Mouse (Mus musculus): ENCODE results near the gene Arl8b. TPM values are rescaled to one million over a fixed set of nuclear protein-coding genes. Genes with fewer than 3 reads are reported as not detected.

Gene Arl8b
- polyA plus RNA-seq (2016; fragmentation: Nextera tagmentation; extraction: Ambion mirVana): 63.5 and 65.9 TPM in 2 replicates

GRCm38 (mm10) chr6:108782526-108783183 lies at the start of gene Arl8b:
Gene Arl8b, plus strand, starts transcription at chr6:108783099.
- Histone ChIP-seq H3K27ac (peak within 1 kb of the TSS; percentile 91), H3K27me3 (ENCODE audit: insufficient read depth, poor library complexity, severe bottlenecking) (no peaks in the 10 kb centered on the region), H3K36me3 (no peaks in the 10 kb centered on the region), H3K9me3 (no peaks in the 10 kb centered on the region), H3K4me3 (peak within 1 kb of the TSS; percentile 99), H3K4me1 (replicated peaks) (peaks cover 18% of the 10 kb centered on the region)
- DNase-seq (ENCODE audit: low spot score): peak; percentile 94
- 10% methylated on average over 36 of the region's 36 CpGs for WGBS

GRCm38 (mm10) chr6:108735910-108736750 lies 46.8 kb upstream of the Arl8b start:
- Histone ChIP-seq H3K27me3 (ENCODE audit: insufficient read depth, poor library complexity, severe bottlenecking) (no peaks in the 10 kb centered on the region), H3K27ac (no peak overlapping the region), H3K4me1 (replicated peaks) (no peaks in the 10 kb centered on the region), H3K36me3 (no peaks in the 10 kb centered on the region), H3K4me3 (no peak overlapping the region), H3K9me3 (no peaks in the 10 kb centered on the region)
- DNase-seq (ENCODE audit: low spot score): peak; percentile 75
- 55% methylated on average over 9 of the region's 9 CpGs for WGBS

DNA sequence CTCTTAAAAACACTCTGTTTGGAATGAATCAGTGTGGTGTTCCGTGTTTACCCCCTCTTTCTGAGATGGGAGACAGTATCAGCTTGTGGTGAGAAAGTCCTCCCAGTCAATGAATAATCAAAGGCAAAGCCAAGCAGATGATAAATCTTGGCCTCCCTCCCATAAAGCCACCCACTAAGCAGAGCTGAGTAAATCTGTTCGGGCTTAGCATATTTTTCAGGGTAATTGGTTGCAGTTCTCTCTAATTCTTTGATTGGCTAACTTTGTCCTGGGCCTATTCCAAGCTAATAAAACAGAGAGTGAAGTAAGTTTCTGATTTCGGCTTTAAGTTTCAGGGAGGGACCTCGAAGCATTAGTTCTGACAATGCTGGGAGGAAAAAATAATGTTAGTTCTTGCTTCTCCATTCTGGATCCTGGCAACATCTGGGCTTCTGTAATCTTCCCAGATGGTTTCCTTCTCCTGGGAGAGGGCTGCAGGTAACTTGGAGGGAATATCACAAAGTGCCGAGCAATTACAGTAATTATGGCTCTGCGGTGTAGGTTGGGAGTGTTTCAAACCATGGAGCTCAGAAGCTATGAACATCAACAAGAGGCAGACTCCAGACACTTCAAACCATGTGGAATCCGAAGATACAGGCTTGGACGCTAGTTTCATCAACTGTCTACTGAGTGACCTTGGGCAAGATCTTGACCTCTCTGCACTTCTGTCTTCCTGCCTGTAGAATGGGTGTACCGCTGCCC lies 44.3 kb upstream of the Arl8b start:
- WGBS: 83% methylated on average over 9 of the region's 9 CpGs

DNA sequence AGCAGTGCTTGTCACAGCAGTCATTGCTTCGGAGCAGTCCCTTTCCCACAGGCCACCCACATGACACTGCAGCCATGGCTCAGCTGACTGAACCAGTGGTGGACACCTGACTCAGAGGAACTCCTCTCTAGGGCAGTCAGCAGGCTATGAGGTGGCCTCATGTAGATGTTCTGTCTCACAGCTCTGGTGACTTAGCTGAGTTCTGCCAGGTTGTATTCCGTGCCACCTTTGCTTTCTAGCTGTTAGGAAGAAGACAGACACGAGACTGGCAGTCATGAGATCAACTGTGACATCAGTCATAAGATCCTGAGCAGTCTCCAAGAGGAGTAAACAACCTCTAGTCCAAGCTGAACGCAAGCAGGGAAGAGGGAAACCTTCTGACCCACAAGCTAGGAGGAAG lies 42.3 kb upstream of the Arl8b start:
- Histone ChIP-seq H3K4me1 (replicated peaks) (no peaks in the 10 kb centered on the region), H3K27me3 (ENCODE audit: insufficient read depth, poor library complexity, severe bottlenecking) (no peaks in the 10 kb centered on the region), H3K4me3 (no peak overlapping the region), H3K9me3 (no peaks in the 10 kb centered on the region), H3K36me3 (no peaks in the 10 kb centered on the region), H3K27ac (no peak overlapping the region)
- no peak for DNase-seq (ENCODE audit: low spot score)
- WGBS: 80% methylated on average over 4 of the region's 4 CpGs

More for the DNA sequence above, 44.3 kb upstream of the Arl8b start:
- DNase-seq (ENCODE audit: low spot score): no peak
- Histone ChIP-seq H3K27me3 (ENCODE audit: insufficient read depth, poor library complexity, severe bottlenecking) (no peaks in the 10 kb centered on the region), H3K27ac (no peak overlapping the region), H3K4me1 (replicated peaks) (no peaks in the 10 kb centered on the region), H3K4me3 (no peak overlapping the region), H3K36me3 (no peaks in the 10 kb centered on the region), H3K9me3 (no peaks in the 10 kb centered on the region)

- Histone ChIP-seq H3K4me3 (no peak overlapping the region), H3K9me3 (no peaks in the 10 kb centered on the region), H3K27me3 (ENCODE audit: insufficient read depth, poor library complexity, severe bottlenecking) (no peaks in the 10 kb centered on the region), H3K27ac (no peak overlapping the region), H3K36me3 (no peaks in the 10 kb centered on the region), H3K4me1 (replicated peaks) (no peaks in the 10 kb centered on the region)
- no peak for DNase-seq (ENCODE audit: low spot score)
- WGBS: 87% methylated on average over 5 of the region's 5 CpGs
Observed at GRCm38 (mm10) chr6:108743730-108744129, 39.2 kb upstream of the Arl8b start.

GRCm38 (mm10) chr6:108751324-108751723 lies 31.6 kb upstream of the Arl8b start:
- no peak for DNase-seq (ENCODE audit: low spot score)
- H3K27me3 ChIP-seq (ENCODE audit: insufficient read depth, poor library complexity, severe bottlenecking): no peaks in the 10 kb centered on the region
- no peak overlapping the region for H3K4me3 ChIP-seq
- H3K4me1 ChIP-seq (replicated peaks): no peaks in the 10 kb centered on the region
- H3K36me3 ChIP-seq: no peaks in the 10 kb centered on the region
- no peaks in the 10 kb centered on the region for H3K9me3 ChIP-seq
- 92% methylated on average over 7 of the region's 7 CpGs for WGBS
- no peak overlapping the region for H3K27ac ChIP-seq

DNA sequence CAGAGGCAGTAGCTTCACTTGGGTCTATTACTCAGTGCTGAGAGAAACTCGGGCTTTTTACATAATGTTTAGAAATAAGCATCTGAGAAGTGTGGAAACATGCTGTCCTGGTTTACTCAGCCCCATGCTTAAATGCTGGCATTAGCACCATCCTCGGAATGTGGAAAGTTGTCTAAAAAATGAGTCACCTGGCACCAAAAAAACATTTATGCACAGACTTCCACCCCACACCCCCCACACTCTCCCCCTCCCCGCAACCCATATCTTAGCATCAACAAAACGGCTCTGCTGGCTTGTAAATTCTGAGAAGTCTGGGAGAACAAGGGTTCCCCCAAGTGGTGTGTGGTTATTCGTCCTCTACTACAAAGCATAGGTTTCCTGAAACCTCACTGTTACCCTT lies 30.5 kb upstream of the Arl8b start:
- 66% methylated on average over 5 of the region's 5 CpGs for WGBS
- no peak overlapping the region for H3K4me3 ChIP-seq

GRCm38 (mm10) chr6:108753536-108753935 lies 29.4 kb upstream of the Arl8b start:
- WGBS: 88% methylated on average over 1 of the region's 1 CpGs
- Histone ChIP-seq H3K4me1 (replicated peaks) (no peaks in the 10 kb centered on the region), H3K27ac (no peak overlapping the region), H3K9me3 (no peaks in the 10 kb centered on the region), H3K4me3 (no peak overlapping the region), H3K36me3 (no peaks in the 10 kb centered on the region), H3K27me3 (ENCODE audit: insufficient read depth, poor library complexity, severe bottlenecking) (no peaks in the 10 kb centered on the region)
- no peak for DNase-seq (ENCODE audit: low spot score)

More for the DNA sequence above, 30.5 kb upstream of the Arl8b start:
- no peak for DNase-seq (ENCODE audit: low spot score)
- H3K36me3 ChIP-seq: no peaks in the 10 kb centered on the region
- no peaks in the 10 kb centered on the region for H3K27me3 ChIP-seq (ENCODE audit: insufficient read depth, poor library complexity, severe bottlenecking)
- H3K27ac ChIP-seq: no peak overlapping the region
- H3K9me3 ChIP-seq: no peaks in the 10 kb centered on the region
- no peaks in the 10 kb centered on the region for H3K4me1 ChIP-seq (replicated peaks)

DNA sequence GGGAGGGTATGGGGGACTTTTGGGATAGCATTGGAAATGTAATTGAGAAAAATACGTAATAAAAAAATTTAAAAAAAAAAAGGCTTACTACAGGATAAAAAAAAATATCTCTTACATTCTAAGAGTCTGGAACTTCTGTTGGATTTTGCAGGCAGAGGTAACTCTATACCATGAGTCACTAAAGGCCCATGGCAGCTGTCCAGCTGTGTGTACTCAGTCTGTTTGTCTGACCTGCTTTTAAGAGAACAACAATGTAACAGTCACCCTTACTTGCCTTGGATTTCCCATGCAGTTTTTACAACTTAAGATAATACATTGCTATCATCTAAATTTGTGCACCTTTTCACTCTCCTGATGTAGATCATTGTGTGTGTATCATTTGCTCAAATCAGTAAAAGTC lies 28.5 kb upstream of the Arl8b start:
- 85% methylated on average over 1 of the region's 1 CpGs for WGBS
- no peaks in the 10 kb centered on the region for H3K9me3 ChIP-seq
- H3K4me3 ChIP-seq: no peak overlapping the region
- no peaks in the 10 kb centered on the region for H3K27me3 ChIP-seq (ENCODE audit: insufficient read depth, poor library complexity, severe bottlenecking)
- DNase-seq (ENCODE audit: low spot score): no peak
- H3K36me3 ChIP-seq: no peaks in the 10 kb centered on the region
- H3K27ac ChIP-seq: no peak overlapping the region
- no peaks in the 10 kb centered on the region for H3K4me1 ChIP-seq (replicated peaks)

- DNase-seq (ENCODE audit: low spot score): no peak
- WGBS: 95% methylated on average over 7 of the region's 7 CpGs
- no peaks in the 10 kb centered on the region for H3K9me3 ChIP-seq
Observed at GRCm38 (mm10) chr6:108755936-108756335, 27.0 kb upstream of the Arl8b start.

GRCm38 (mm10) chr6:108758997-108759697 lies 23.8 kb upstream of the Arl8b start:
- WGBS: 82% methylated on average over 10 of the region's 10 CpGs
- Histone ChIP-seq H3K4me1 (replicated peaks) (no peaks in the 10 kb centered on the region), H3K27me3 (ENCODE audit: insufficient read depth, poor library complexity, severe bottlenecking) (no peaks in the 10 kb centered on the region), H3K36me3 (no peaks in the 10 kb centered on the region), H3K9me3 (no peaks in the 10 kb centered on the region), H3K4me3 (no peak overlapping the region), H3K27ac (no peak overlapping the region)
- DNase-seq (ENCODE audit: low spot score): no peak

More at GRCm38 (mm10) chr6:108755936-108756335, 27.0 kb upstream of the Arl8b start:
- no peaks in the 10 kb centered on the region for H3K4me1 ChIP-seq (replicated peaks)
- H3K27ac ChIP-seq: no peak overlapping the region
- H3K4me3 ChIP-seq: no peak overlapping the region
- no peaks in the 10 kb centered on the region for H3K27me3 ChIP-seq (ENCODE audit: insufficient read depth, poor library complexity, severe bottlenecking)
- no peaks in the 10 kb centered on the region for H3K36me3 ChIP-seq

- WGBS: 78% methylated on average over 5 of the region's 5 CpGs
- Histone ChIP-seq H3K36me3 (no peaks in the 10 kb centered on the region), H3K4me3 (no peak overlapping the region), H3K9me3 (no peaks in the 10 kb centered on the region), H3K27ac (no peak overlapping the region), H3K27me3 (ENCODE audit: insufficient read depth, poor library complexity, severe bottlenecking) (no peaks in the 10 kb centered on the region), H3K4me1 (replicated peaks) (no peaks in the 10 kb centered on the region)
- DNase-seq (ENCODE audit: low spot score): no peak
Observed at GRCm38 (mm10) chr6:108759698-108760039, 23.2 kb upstream of the Arl8b start.
